Mouse (Mus musculus): ENCODE results near the gene Thbs4. TPM values are rescaled to one million over a fixed set of nuclear protein-coding genes. Genes with fewer than 3 reads are reported as not detected.

Gene Thbs4
- polyA plus RNA-seq, 1 experiment, result 0.26 TPM

GRCm38 (mm10) chr13:92703241-92704027 lies 91.2 kb downstream of the Thbs4 start:
- no peaks in the 10 kb centered on the region for H3K4me1 ChIP-seq (ENCODE audit: control insufficient read depth, insufficient read depth, low read length)
- no peak overlapping the region for H3K4me3 ChIP-seq (replicated peaks; ENCODE audit: insufficient read depth, low read depth, low read length)
- no peaks in the 10 kb centered on the region for H3K27me3 ChIP-seq (ENCODE audit: control insufficient read depth, insufficient read depth, low read length)
- TF ChIP-seq POLR2A (IDR thresholded peaks at IDR 0.05; ENCODE audit: borderline replicate concordance, insufficient read depth, low read length) (no peak), CTCF (IDR thresholded peaks at IDR 0.05; ENCODE audit: borderline replicate concordance, insufficient read depth, low read depth, low read length) (no peak)
- WGBS, result 57% methylated on average over 8 of the region's 8 CpGs
- peak; percentile 40 to 60 for DNase-seq
- H3K27ac ChIP-seq (ENCODE audit: insufficient read depth, low read length), result no peak overlapping the region

DNA sequence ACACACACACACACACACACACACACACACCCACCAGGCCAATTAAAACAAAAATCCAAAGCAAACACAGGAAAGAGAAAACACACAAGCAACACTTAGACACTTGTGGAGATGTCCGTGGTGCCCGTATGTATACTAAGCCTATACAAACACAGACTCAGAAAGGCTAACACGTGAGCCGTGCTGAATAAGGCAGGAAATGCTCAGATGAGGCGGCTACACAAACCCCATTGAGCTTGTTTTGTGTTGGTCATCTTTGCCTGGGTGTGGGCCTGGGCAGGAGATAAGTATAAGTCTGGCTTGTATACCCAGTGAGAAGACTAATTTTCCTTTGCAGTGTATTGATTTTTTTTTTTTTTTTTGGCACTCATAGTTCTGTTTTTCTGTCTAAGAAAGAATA lies 92.6 kb downstream of the Thbs4 start:
- Histone ChIP-seq H3K4me1 (ENCODE audit: control insufficient read depth, insufficient read depth, low read length) (no peaks in the 10 kb centered on the region), H3K27ac (ENCODE audit: insufficient read depth, low read length) (no peak overlapping the region), H3K4me3 (replicated peaks; ENCODE audit: insufficient read depth, low read depth, low read length) (no peak overlapping the region), H3K27me3 (ENCODE audit: control insufficient read depth, insufficient read depth, low read length) (no peaks in the 10 kb centered on the region)
- no peak for DNase-seq
- TF ChIP-seq CTCF (IDR thresholded peaks at IDR 0.05; ENCODE audit: borderline replicate concordance, insufficient read depth, low read depth, low read length), result no peak
- TF ChIP-seq POLR2A (IDR thresholded peaks at IDR 0.05; ENCODE audit: borderline replicate concordance, insufficient read depth, low read length), result no peak
- WGBS, result 93% methylated on average over 5 of the region's 5 CpGs

Other genes with a start within 250 kb of the Thbs4 start
- not detected in 2 replicates for gene Spz1, start 218.6 kb downstream of the Thbs4 start, polyA plus RNA-seq (2012; rRNA removed)
- gene Serinc5, start 183.7 kb downstream of the Thbs4 start, polyA plus RNA-seq (2012; rRNA removed), result 48.1 and 50.7 TPM in 2 replicates
- 31.7 and 31.8 TPM in 2 replicates for gene Mtx3, start 49.9 kb upstream of the Thbs4 start, polyA plus RNA-seq (2012; rRNA removed)